Mouse (Mus musculus) NIH3T3 (cell line): Measurements from ENCODE around the gene Atxn1.

Experiments
- DNase-seq: peaks from one replicate; pipeline ENCODE4 v3.0.0-alpha.2; 2012; ENCODE audit warnings: low read depth

Gene Atxn1

DNA sequence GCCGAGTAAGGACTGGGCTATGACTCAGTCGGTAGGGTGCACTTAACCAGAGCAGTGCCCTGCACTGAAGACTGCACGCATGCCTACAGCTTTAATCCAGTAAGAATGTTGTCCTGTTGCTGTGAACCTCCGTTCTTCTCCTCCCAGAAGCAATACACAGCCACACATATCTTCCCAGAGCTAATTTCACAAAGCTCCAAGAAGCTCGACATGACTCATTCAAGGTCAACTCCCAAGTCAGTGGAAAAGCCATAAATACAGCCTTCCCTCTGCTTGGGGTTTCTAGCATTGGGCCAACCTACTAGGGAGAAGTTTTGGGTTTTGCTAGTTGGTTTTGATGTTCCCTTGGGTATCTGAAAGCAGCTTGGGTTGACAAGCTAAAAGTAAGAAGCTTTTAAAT lies 33.6 kb downstream of the Atxn1 start:
- DNase-seq = peak; percentile 80

DNA sequence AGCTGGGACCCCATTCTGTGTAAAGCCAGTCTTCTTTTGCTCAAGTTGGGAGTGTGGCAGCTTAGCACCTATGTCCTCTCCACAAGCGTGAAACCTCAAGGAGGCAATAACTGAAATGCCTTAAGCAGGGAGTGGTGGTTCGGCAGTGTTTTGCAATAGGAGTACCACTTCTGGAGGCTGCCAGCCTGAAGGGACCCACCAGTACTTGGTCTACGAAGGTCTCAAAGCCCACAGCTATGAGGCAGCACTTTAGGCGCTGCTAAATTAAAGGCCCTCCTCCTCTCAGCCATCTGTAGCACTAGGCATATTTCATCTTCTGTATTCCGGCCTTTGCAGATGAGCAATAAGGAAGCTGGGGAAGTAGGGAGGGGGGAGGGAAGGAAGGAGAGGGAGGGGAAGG lies 35.1 kb downstream of the Atxn1 start:
- no peak for DNase-seq

- DNase-seq = peak; percentile 35
Measured at GRCm38 (mm10) chr13:45925294-45925693, 39.5 kb downstream of the Atxn1 start.

- DNase-seq = peak; percentile 75
Measured at GRCm38 (mm10) chr13:45924555-45924954, 40.3 kb downstream of the Atxn1 start.

DNA sequence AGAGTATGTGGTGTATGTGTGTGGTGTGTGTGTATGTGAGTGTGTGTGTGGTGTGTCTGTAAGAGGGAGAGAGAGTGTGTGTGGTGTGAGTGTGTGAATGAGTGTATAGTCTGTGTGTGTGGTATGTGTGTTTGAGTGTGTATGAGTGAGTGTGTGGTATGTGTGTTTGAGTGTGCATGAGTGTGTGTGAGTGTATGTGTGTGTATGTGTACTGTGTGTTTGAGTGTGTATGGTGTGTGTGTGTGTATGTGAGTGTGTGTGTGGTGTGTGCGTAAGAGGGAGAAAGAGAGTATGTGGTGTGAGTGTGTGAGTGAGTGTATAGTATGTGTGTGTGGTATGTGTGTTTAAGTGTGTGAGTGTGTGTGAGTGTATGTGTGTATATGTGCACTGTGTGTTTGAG lies 41.7 kb downstream of the Atxn1 start:
- DNase-seq = no peak

DNA sequence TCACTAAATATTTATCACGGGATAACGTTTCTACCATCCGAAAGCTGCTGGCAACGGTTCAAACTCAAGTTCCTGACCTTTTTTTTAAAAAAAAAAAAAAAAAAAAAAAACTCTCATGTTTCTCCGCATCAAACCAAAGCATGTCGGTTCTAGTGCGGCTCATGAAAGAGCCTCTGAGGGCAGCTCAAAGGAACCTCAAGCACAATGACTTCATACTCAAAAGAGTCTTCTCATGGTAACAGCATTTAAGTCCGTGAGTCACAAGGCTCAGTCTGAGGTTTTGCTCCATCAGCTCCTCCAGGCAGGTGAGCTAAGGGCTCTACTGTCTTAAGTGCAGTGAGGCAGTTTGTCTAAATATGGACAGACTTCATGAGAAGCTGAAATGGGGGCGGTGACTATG lies 42.3 kb downstream of the Atxn1 start:
- peak; percentile 63 for DNase-seq

DNA sequence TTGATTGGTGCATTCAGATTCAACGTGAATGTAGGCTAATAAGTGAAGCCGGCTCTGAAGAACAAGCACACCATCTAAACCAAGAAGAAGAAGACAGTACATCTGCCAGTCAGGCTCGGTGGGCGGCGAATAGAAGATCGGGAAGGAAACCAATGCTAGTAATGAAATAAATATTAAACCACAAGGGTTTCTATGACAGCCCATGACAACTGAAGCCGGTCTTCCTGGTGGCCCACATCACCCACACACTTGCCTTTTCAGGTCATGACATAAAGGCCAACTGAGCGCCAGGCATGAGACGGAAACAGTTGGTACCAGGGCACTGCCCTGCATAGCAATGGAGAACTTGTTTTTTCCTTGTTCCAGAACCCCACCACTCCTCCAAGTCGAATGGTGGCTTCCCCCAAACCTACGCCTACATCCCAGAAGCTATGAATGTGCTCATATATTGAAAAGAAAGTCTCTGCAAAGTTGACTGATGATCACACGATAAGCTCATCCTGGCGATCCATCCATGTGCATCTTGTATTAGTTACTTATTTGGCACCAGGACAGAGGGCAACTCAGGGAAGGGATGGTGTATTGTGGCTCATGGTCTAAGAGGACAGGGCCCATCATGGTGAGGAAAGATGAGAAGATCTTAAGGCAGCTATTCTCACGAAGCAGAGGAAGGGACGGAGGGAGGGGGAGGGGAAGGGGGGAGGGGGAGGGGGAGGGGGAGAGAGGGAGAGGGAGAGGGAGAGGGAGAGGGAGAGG lies 45.7 kb downstream of the Atxn1 start:
- peak; percentile 29 for DNase-seq

DNA sequence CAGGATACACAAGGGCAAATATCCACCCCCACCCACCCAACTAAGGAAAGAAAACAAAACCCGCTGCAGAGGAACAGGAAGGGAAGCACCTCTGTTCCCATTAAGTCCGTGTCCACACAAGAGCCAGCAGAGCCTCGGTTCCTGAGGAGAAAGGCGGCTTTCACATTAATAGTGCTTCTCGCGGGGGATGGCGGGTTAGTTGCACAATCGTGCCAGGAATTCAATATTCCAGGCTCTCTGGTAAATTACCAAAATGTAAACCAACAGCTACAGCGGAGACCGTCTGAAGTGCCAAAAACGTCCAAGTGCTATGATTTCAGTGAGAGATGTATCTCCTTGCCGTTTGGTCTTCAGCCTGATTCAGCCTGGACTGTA lies 46.8 kb downstream of the Atxn1 start:
- DNase-seq = no peak

GRCm38 (mm10) chr13:45917058-45918005 lies 47.5 kb downstream of the Atxn1 start:
- DNase-seq = no peak

DNA sequence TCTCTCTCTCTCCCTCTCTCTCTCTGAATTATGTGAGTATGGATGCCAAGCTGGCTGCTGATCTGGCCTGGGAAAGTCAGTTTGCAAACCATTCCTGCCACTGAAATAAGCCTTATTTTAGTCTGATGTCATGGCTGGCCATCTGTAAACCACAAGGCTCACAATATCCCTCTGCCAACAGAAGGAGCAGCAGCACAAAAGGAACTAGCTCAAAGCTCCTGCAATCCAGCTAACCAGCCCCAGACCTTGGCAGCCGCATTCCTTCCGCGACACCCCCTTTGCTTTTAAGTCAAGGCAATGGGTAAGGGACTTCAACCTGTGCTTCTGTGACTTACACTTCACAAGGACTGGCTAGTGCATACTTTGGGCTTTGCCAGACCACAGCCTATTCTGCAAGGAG lies 48.9 kb downstream of the Atxn1 start:
- no peak for DNase-seq

GRCm38 (mm10) chr13:45915026-45915425 lies 49.8 kb downstream of the Atxn1 start:
- peak; percentile 63 for DNase-seq

GRCm38 (mm10) chr13:45914117-45914516 lies 50.7 kb downstream of the Atxn1 start:
- DNase-seq = no peak

DNA sequence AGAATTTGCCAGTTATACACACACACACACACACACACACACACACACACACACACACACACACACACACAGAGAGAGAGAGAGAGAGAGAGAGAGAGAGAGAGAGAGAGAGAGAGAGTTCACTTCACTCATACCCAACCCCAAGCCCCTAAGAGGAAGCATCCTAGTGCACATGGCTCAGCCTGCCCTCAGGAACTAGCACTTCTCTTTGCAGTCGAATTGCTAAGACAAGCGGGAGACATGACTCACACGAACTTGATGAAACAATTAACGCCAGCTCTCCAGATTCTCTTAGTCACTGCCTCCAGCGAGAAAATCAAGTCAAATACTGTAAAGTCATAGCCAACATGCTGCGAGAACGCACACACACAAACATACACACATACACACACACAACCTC lies 53.0 kb downstream of the Atxn1 start:
- peak; percentile 50 for DNase-seq

- no peak for DNase-seq
Measured at GRCm38 (mm10) chr13:45911069-45911468, 53.7 kb downstream of the Atxn1 start.

DNA sequence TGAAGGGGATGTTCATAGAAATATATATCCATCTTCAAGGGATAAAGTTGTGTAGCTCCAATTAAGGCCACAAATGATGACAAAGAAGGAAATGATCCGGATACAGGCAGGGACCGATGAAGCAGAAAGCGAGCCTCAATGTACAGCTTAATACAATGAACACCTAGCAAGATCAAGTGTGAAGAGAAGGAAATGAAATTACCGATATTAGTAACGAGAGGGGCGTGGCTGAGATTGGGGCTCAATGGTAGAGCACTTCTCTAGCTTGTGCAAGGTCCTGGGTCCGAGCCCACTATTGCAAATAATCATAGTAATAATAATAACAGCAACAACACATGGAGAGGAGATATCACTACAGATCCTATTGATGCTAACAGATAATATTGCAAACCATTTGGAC lies 54.5 kb downstream of the Atxn1 start:
- no peak for DNase-seq

DNA sequence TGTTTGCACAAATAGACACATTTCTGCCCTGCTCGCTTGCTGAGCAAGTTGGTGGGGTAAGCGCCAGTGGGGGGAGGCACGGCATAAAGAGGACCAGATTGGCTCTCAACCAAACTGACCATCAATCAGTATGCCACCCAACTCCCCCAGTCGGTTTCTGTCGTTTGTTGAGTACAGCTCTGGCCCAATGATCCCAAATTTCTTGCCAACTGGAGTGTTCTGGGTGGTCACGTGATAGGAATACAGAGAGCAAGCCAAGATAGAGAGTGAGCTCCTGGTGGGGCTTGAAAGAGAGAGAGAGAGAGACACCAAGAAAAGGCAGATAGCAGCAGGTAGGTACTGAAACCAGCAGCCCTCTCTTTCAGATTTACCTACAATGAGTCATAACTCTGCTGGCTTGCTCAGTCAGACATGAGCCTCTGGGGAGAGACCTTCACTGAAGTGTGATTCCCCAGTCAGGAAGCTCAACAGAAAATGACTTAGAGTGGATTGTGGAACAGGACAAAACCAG lies 57.6 kb downstream of the Atxn1 start:
- peak; percentile 38 for DNase-seq

DNA sequence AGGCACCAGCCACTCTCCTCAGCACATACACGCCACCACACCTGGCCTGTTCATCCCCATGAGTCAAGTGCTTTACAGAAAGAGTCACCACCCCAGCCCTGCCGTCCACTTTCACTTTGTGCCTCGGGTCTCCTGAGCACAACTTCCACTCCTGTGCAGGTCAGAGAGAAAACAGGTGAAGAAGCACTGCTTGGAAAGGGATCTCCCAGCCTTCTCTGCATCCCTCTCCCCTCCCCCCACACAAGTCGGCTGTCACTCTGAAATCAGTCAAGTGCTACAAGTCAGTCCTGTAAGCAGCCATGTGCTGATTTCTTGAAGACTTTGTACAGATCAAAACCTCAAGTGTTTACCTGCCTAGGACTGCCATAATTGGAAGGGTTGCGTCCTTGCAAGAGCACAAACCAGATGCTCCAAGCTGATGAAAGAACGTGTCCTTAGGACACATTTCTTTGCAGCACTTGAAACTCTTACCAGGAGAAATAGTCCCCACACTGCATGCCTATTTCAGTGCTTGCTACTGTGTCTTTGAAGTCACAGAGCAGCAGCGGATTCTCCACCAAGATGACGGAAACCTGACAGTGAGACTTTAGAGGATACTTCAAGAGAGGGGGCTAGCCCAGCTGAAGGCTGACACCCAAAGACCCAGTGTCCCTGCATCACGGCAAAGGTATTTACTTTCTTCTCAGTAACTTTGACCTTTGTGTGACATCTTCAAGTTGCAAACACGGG lies 58.2 kb downstream of the Atxn1 start:
- no peak for DNase-seq

DNA sequence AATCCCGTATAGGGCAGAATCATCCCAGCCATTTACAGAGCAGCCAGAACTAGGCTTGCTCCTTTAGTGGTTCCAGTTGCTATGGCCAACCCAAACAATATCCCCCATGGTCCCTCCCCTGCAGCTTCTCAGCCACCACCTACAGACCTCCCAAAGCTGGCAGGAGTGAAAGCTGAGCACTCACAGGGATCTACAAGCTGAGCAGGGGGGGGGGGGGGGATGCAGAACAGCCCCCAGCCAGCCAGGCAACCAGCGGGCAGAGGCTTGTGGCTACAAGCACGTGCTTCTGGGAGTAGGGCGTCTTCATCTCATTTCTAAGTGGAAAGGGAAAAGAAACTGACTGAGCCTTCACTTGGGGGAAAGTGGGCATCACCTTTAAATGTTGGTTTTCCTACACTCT lies 59.9 kb downstream of the Atxn1 start:
- no peak for DNase-seq

GRCm38 (mm10) chr13:45904456-45904855 lies 60.4 kb downstream of the Atxn1 start:
- DNase-seq = no peak

- DNase-seq = no peak
Measured at GRCm38 (mm10) chr13:45903519-45904274, 61.1 kb downstream of the Atxn1 start.

GRCm38 (mm10) chr13:45902457-45902856 lies 62.4 kb downstream of the Atxn1 start:
- no peak for DNase-seq

- DNase-seq = no peak
Measured at GRCm38 (mm10) chr13:45900776-45901175, 64.0 kb downstream of the Atxn1 start.
